Mouse (Mus musculus) limb, embryonic 11.5 days (tissue): ENCODE results near the gene Whrn. TPM values are rescaled to one million over a fixed set of nuclear protein-coding genes. Genes with fewer than 3 reads are reported as not detected.
A peak's percentile ranks its signal among the peaks of the same experiment; 100 is the strongest.

ENCODE experiments used
- ATAC-seq: fragments of 200-750 bp; cut with Nextera tagmentation; 2 replicates; pipeline ENCODE4 v1.8.0; 2017; ENCODE audit warnings: low read depth; ENCODE audit not compliant: insufficient number of reproducible peaks, low FRiP score, low TSS enrichment
- DNase-seq: peaks from one replicate; pipeline ENCODE4 v3.0.0-alpha.2; 2015; ENCODE audit warnings: low spot score
- H3K27ac ChIP-seq: fragments of 300-500 bp; sonication (generic); replicated peaks from 2 replicates; pipeline ENCODE4 v1.5.1; 2014; ENCODE audit warnings: low read depth, mild to moderate bottlenecking, low read length
- H3K27me3 ChIP-seq: fragments of 300-500 bp; sonication (generic); 2 replicates; pipeline ENCODE4 v1.6.1; 2014; ENCODE audit warnings: mild to moderate bottlenecking, low read length, mixed read lengths; ENCODE audit not compliant: control insufficient read depth, insufficient read depth
- H3K36me3 ChIP-seq: fragments of 300-500 bp; sonication (generic); 2 replicates; pipeline ENCODE4 v1.6.1; 2014; ENCODE audit warnings: mild to moderate bottlenecking, low read length, moderate library complexity, mixed read lengths; ENCODE audit not compliant: control insufficient read depth, insufficient read depth
- H3K4me1 ChIP-seq: fragments of 300-500 bp; sonication (generic); 2 replicates; pipeline ENCODE4 v1.6.1; 2014; ENCODE audit warnings: low read length, mixed read lengths; ENCODE audit not compliant: control insufficient read depth, insufficient read depth
- H3K4me2 ChIP-seq: fragments of 300-500 bp; sonication (generic); 2 replicates; pipeline ENCODE4 v1.6.1; 2014; ENCODE audit warnings: low read depth, mild to moderate bottlenecking, moderate library complexity; ENCODE audit not compliant: severe bottlenecking
- H3K4me3 ChIP-seq: fragments of 300-500 bp; sonication (generic); 2 replicates; pipeline ENCODE4 v1.5.1; 2014; ENCODE audit warnings: low read depth, low read length
- H3K9ac ChIP-seq: fragments of 300-500 bp; sonication (generic); 2 replicates; pipeline ENCODE4 v1.6.1; 2014; ENCODE audit warnings: mild to moderate bottlenecking, low read length
- H3K9me3 ChIP-seq: fragments of 300-500 bp; sonication (generic); 2 replicates; pipeline ENCODE4 v1.6.1; 2016; ENCODE audit warnings: low read length; ENCODE audit not compliant: control insufficient read depth
- WGBS: fragments of 180-500 bp; shearing (Covaris S2); extraction: QIAGEN DNeasy Blood & Tissue Kit; methylation state at CpG from one replicate; pipeline ENCODE4 v1.1.7; 2014; 5-methylcytosine and 5-hydroxymethylcytosine counted together
- polyA plus RNA-seq: library from polyadenylated mRNA; unstranded; fragments of >200 nt; fragmentation: Nextera tagmentation; extraction: Ambion mirVana; gene quantifications from 2 replicates; pipeline ENCODE4 v1.2.1, GENCODE M21; 2014

The Whrn gene
- polyA plus RNA-seq, 1 experiment from 2014 or later = 14.0 TPM

DNA sequence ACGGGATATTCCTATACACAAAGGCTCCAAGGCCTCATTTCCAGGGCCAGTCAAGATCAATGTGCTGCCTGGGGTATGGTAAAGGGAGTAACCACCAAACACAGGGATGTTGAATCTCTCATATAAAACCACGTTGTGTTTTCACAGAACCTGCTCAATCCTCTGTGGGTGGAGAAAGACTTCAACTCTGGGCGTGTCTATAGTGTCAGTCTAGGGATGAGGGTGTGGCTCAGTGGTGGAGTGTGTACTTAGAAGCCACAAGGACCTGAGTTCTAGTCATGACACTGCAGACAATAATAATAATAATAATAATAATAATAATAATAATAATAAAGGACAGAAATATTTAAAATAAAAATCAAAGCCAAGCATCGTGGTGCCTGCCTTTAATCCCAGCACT is 111.5 kb downstream of the Whrn start:
- H3K4me3 ChIP-seq = no peak overlapping the region
- no peaks in the 10 kb centered on the region for H3K27me3 ChIP-seq
- H3K27ac ChIP-seq = no peak overlapping the region
- no peak for ATAC-seq
- H3K36me3 ChIP-seq = peaks cover 15% of the 10 kb centered on the region
- H3K9ac ChIP-seq = no peak overlapping the region
- no peak overlapping the region for H3K4me2 ChIP-seq
- peaks cover 2% of the 10 kb centered on the region for H3K4me1 ChIP-seq
- DNase-seq = no peak
- 91% methylated on average over 4 of the region's 4 CpGs for WGBS
- no peaks in the 10 kb centered on the region for H3K9me3 ChIP-seq

DNA sequence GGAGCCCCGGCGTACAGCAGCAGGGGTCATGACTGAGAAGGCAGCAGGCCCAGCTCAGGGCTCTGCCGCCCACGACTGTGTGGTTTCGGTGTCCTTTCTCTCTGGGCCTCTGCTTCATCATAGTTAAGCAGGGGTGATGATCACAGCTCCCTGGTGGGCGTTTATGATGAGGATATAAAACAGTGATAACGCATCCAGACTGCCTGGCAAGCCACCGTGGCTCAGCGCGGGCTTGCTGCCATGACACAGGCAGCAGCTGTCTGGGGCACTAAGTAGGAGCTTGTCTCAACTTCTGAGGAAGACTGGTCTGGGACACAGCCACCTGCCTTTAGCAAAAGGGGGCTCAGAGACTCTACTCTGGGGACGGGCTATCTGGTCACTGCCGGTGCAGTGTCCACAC is 112.3 kb downstream of the Whrn start:
- WGBS = 82% methylated on average over 12 of the region's 12 CpGs
- no peaks in the 10 kb centered on the region for H3K9me3 ChIP-seq
- ATAC-seq = no peak
- no peak overlapping the region for H3K9ac ChIP-seq
- no peaks in the 10 kb centered on the region for H3K27me3 ChIP-seq
- no peak overlapping the region for H3K4me2 ChIP-seq
- no peak overlapping the region for H3K4me3 ChIP-seq
- H3K36me3 ChIP-seq = peaks cover 18% of the 10 kb centered on the region
- no peak for DNase-seq
- no peak overlapping the region for H3K27ac ChIP-seq
- no peaks in the 10 kb centered on the region for H3K4me1 ChIP-seq

DNA sequence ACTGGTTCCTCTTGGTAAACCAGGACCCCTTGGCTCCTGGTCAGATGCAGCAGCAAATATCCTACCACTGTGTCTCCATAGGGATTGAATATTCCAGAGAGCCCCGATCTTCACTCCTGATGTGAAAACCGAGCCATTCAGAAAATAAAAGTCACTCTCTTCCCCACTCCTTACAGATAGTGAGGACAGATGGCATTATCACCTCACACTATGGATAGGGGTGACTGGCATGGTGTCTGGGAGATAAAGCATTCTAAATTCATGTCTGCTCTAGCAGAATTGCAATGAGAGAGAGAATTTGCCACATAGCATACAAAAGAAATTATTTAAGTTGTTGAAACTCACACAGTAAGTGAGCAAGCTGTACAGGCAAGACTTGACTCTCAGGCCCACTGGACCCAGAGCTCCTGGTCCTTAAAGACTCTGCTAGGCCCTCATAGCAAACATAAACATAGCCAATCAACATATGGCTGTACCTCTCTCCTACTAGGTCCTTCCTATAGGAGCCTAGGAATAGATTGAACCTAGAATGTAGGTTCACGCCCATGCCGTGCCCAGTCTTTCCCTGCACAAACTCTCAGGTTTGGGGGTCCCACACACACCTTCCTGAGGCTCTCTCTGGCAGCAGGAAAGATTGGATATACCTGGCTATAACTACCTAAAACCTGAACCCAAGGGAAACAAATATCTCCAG is 113.0 kb downstream of the Whrn start:
- ATAC-seq (no peak), DNase-seq (no peak)
- Histone ChIP-seq H3K9ac (no peak overlapping the region), H3K4me3 (no peak overlapping the region), H3K27ac (no peak overlapping the region), H3K9me3 (no peaks in the 10 kb centered on the region), H3K4me2 (no peak overlapping the region), H3K36me3 (peaks cover 18% of the 10 kb centered on the region), H3K27me3 (no peaks in the 10 kb centered on the region), H3K4me1 (no peaks in the 10 kb centered on the region)
- 92% methylated on average over 4 of the region's 4 CpGs for WGBS

DNA sequence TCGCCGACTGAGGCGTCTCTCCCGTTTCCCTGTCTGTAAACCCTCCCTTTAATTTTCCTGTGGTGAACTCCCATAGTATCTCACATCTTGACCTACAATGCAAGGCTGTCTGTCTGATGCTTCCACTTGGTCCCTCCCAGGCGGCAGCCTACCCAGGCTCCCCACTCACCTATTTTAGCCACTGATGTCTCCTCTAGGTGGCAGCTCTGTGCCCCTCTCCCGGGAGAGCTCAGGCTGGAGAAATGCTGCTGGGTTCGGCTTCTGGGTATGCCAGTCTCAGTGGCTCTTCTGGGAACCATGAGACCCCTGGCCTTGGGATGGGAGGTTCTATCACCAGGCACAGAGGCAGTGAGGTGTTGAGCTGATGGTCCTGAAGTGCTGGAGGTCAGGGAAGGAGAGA is 118.3 kb downstream of the Whrn start:
- WGBS = 67% methylated on average over 7 of the region's 7 CpGs
- no peak for DNase-seq

DNA sequence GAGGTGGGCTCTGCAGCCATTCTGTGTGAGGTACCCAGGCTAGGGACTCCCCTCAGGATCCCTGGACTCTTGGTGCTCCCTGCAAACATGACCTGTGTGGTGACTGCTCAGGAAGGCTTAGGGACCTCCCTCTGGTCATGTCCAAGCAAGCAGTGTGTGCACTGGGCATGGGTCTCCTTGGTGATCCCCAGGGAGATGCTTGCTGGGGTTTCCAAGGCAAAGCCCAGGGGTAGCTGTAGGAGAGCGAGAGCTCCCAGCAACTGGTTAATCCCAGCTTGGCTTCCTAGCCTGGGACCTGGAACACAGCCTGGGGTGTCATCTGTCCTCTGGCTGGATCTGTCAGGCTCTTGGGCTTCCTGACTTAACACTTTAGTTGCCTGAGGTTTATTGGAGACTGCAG is 120.4 kb downstream of the Whrn start:
- no peak for ATAC-seq
- H3K27me3 ChIP-seq = no peaks in the 10 kb centered on the region
- no peak overlapping the region for H3K9ac ChIP-seq
- WGBS = 46% methylated on average over 1 of the region's 1 CpGs
- H3K36me3 ChIP-seq = peaks cover 18% of the 10 kb centered on the region
- no peaks in the 10 kb centered on the region for H3K9me3 ChIP-seq
- no peak overlapping the region for H3K27ac ChIP-seq
- H3K4me1 ChIP-seq = no peaks in the 10 kb centered on the region
- H3K4me2 ChIP-seq = no peak overlapping the region
- no peak overlapping the region for H3K4me3 ChIP-seq
- no peak for DNase-seq

More for the DNA sequence above, 118.3 kb downstream of the Whrn start:
- Histone ChIP-seq H3K27me3 (no peaks in the 10 kb centered on the region), H3K4me1 (no peaks in the 10 kb centered on the region), H3K4me2 (no peak overlapping the region), H3K27ac (no peak overlapping the region), H3K36me3 (peaks cover 28% of the 10 kb centered on the region), H3K4me3 (no peak overlapping the region), H3K9ac (no peak overlapping the region), H3K9me3 (no peaks in the 10 kb centered on the region)
- ATAC-seq = no peak

DNA sequence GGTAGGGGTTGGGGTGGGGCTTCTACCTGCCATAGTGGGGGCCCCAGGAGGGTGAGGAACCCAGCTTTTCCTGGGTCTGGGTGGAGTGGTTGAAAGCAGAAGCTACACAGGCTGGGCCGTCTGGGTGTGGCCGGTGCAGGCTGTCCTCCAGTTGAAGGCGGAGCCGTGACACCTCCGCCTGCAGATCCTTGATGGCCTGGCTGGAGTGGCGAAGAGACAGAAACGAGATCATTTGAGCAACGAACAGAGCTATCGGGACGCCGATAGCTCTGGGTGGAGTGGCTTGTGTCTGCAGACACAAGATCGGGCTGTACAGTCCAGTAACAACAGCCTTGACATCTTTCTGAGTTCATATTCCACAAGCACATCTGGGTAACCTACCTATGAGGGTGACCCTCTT is 121.5 kb downstream of the Whrn start:
- no peaks in the 10 kb centered on the region for H3K4me1 ChIP-seq
- 64% methylated on average over 12 of the region's 12 CpGs for WGBS
- ATAC-seq (no peak), DNase-seq (no peak)
- H3K4me3 ChIP-seq = no peak overlapping the region
- peaks cover 14% of the 10 kb centered on the region for H3K36me3 ChIP-seq
- H3K9ac ChIP-seq = no peak overlapping the region
- H3K9me3 ChIP-seq = no peaks in the 10 kb centered on the region
- H3K4me2 ChIP-seq = no peak overlapping the region
- no peak overlapping the region for H3K27ac ChIP-seq
- H3K27me3 ChIP-seq = no peaks in the 10 kb centered on the region

DNA sequence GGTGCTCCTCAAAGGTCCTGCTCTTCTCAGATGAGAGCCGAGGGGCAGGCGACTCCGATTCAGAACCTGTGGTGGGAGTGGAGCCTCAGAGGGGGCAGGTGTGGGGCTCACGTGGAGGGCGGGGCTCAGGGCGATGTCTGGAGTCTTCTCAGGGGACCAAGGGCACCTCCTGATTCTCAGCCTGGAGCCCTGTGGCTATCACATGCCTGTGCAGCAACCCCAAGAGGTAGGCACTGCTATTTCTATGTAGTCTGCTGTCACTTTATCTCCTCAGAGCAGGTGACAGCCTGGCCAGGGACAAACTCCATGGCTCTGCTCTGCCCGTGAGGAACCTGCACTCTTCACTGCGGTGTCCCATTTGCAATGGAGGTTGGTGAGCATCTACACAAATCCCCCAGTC is 122.4 kb downstream of the Whrn start:
- Histone ChIP-seq H3K36me3 (peaks cover 13% of the 10 kb centered on the region; the same call in 1 of the 2 replicates), H3K4me1 (no peaks in the 10 kb centered on the region), H3K4me2 (no peak overlapping the region), H3K27me3 (no peaks in the 10 kb centered on the region), H3K27ac (no peak overlapping the region), H3K9me3 (no peaks in the 10 kb centered on the region), H3K4me3 (no peak overlapping the region), H3K9ac (no peak overlapping the region)
- WGBS = 89% methylated on average over 8 of the region's 8 CpGs
- ATAC-seq = no peak
- DNase-seq = no peak

DNA sequence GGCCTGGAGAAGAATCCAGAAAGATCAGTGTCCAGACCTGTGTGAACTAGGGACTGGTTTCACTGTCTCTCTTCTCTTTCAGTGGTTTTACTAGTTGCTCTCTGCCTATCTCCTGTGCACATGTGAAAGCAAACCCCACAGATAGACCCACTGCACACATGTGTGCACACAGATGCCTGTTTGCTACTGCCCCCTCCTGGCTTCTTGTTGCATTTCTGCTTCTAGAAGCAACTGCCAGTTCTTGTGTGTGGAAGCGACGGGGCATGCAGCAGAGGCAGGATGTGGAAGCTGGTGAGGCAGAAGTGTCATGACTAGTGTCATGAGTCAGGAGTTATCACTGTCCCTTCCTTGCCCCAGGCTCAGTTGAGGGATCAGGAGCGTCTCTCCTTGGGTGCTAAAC is 123.9 kb downstream of the Whrn start:
- no peaks in the 10 kb centered on the region for H3K4me1 ChIP-seq
- 72% methylated on average over 3 of the region's 3 CpGs for WGBS
- DNase-seq (peak; percentile 54), ATAC-seq (no peak)
- no peak overlapping the region for H3K4me2 ChIP-seq
- peaks cover 13% of the 10 kb centered on the region; the same call in 1 of the 2 replicates for H3K36me3 ChIP-seq
- H3K27ac ChIP-seq = no peak overlapping the region
- no peak overlapping the region for H3K9ac ChIP-seq
- no peak overlapping the region for H3K4me3 ChIP-seq
- no peaks in the 10 kb centered on the region for H3K9me3 ChIP-seq
- H3K27me3 ChIP-seq = no peaks in the 10 kb centered on the region

DNA sequence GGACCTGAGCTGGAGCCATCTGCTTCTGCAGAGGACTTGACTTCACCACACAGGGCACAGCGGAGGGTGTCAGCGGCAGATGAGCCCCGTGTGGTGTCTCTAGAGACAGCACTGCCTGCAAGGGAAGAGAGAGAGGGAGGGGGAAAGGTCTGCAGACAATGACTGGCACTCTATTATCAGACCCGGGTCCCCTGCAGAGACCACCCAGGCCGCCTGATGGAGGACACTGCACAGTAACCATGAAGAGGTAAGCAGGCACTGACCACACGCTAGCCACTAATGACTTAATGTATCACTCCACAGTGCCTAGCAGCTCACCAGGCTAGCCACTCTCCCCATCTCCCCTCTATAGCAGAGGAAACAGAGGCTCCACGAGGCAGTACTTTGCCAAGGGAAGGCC is 124.9 kb downstream of the Whrn start:
- DNase-seq = no peak

More for the DNA sequence above, 124.9 kb downstream of the Whrn start:
- Histone ChIP-seq H3K27me3 (no peaks in the 10 kb centered on the region), H3K9me3 (no peaks in the 10 kb centered on the region), H3K4me2 (no peak overlapping the region), H3K4me3 (no peak overlapping the region), H3K9ac (no peak overlapping the region), H3K4me1 (no peaks in the 10 kb centered on the region), H3K36me3 (peaks cover 10% of the 10 kb centered on the region; the same call in 1 of the 2 replicates), H3K27ac (no peak overlapping the region)
- ATAC-seq = no peak
- WGBS = 63% methylated on average over 7 of the region's 7 CpGs
